Mouse (Mus musculus) limb, embryonic 13.5 days (tissue): ENCODE data around the gene Edc3. TPM values are rescaled to one million over a fixed set of nuclear protein-coding genes. Genes with fewer than 3 reads are reported as not detected.

Source experiments
- ATAC-seq: fragments of 200-750 bp; cut with Nextera tagmentation; 2 replicates; pipeline ENCODE4 v1.8.0; 2017; ENCODE audit warnings: low read depth, moderate number of reproducible peaks, moderate TSS enrichment; ENCODE audit not compliant: low FRiP score
- H3K27ac ChIP-seq: fragments of 300-500 bp; sonication (generic); 2 replicates; pipeline ENCODE4 v1.5.1; 2015; ENCODE audit warnings: inconsistent platforms, mild to moderate bottlenecking, moderate library complexity
- H3K27me3 ChIP-seq: fragments of 300-500 bp; sonication (generic); 2 replicates; pipeline ENCODE4 v1.6.1; 2015; ENCODE audit warnings: mild to moderate bottlenecking, inconsistent platforms
- H3K36me3 ChIP-seq: fragments of 300-500 bp; sonication (generic); 2 replicates; pipeline ENCODE4 v1.6.1; 2015; ENCODE audit warnings: inconsistent platforms, mild to moderate bottlenecking, moderate library complexity
- H3K4me1 ChIP-seq: fragments of 300-500 bp; sonication (generic); 2 replicates; pipeline ENCODE4 v1.6.1; 2015; ENCODE audit warnings: inconsistent platforms
- H3K4me2 ChIP-seq: fragments of 300-500 bp; sonication (generic); replicated peaks from 2 replicates; pipeline ENCODE4 v1.6.1; 2015; ENCODE audit warnings: inconsistent platforms, mild to moderate bottlenecking, moderate library complexity
- H3K4me3 ChIP-seq: fragments of 300-500 bp; sonication (generic); 2 replicates; pipeline ENCODE4 v1.5.1; 2015; ENCODE audit warnings: moderate library complexity, mild to moderate bottlenecking, inconsistent platforms
- H3K9ac ChIP-seq: fragments of 300-500 bp; sonication (generic); 2 replicates; pipeline ENCODE4 v1.6.1; 2015; ENCODE audit warnings: mild to moderate bottlenecking, inconsistent platforms
- H3K9me3 ChIP-seq: fragments of 300-500 bp; sonication (generic); 2 replicates; pipeline ENCODE4 v1.6.1; 2016; ENCODE audit warnings: inconsistent platforms
- WGBS: fragments of 180-500 bp; shearing (Covaris S2); methylation state at CpG from one replicate; pipeline ENCODE4 v1.1.7; 2015; 5-methylcytosine and 5-hydroxymethylcytosine counted together
- polyA plus RNA-seq: library from polyadenylated mRNA; unstranded; fragments of >200 nt; fragmentation: Nextera tagmentation; extraction: Ambion mirVana; gene quantifications from 2 replicates; pipeline ENCODE4 v1.2.1, GENCODE M21; 2015

The Edc3 gene
- polyA plus RNA-seq, 1 experiment from 2014 or later: 39.3 TPM

GRCm38 (mm10) chr9:57681411-57681810, 26.9 kb upstream of the Edc3 start:
- H3K4me1 ChIP-seq: no peaks in the 10 kb centered on the region
- no peak for ATAC-seq
- WGBS: 81% methylated on average over 10 of the region's 10 CpGs

GRCm38 (mm10) chr9:57683520-57683919, 24.8 kb upstream of the Edc3 start, which contains the start of gene Cyp1a2:
TSS of gene Cyp1a2 (minus strand) at chr9:57683703.
- Histone ChIP-seq H3K9me3 (no peaks in the 10 kb centered on the region), H3K4me3 (no peak within 1 kb of the TSS), H3K4me1 (no peaks in the 10 kb centered on the region), H3K36me3 (no peaks in the 10 kb centered on the region), H3K27me3 (no peaks in the 10 kb centered on the region), H3K9ac (no peak within 1 kb of the TSS), H3K27ac (no peak within 1 kb of the TSS), H3K4me2 (no peak within 1 kb of the TSS)
- no peak for ATAC-seq
- 80% methylated on average over 5 of the region's 5 CpGs for WGBS

More at GRCm38 (mm10) chr9:57681411-57681810, 26.9 kb upstream of the Edc3 start:
- H3K4me2 ChIP-seq: no peak overlapping the region
- no peaks in the 10 kb centered on the region for H3K27me3 ChIP-seq
- H3K4me3 ChIP-seq: no peak overlapping the region
- H3K36me3 ChIP-seq: no peaks in the 10 kb centered on the region
- no peak overlapping the region for H3K27ac ChIP-seq
- H3K9me3 ChIP-seq: no peaks in the 10 kb centered on the region
- H3K9ac ChIP-seq: no peak overlapping the region

- Histone ChIP-seq H3K27ac (no peak overlapping the region), H3K9ac (no peak overlapping the region), H3K4me2 (no peak overlapping the region), H3K27me3 (no peaks in the 10 kb centered on the region), H3K4me3 (no peak overlapping the region), H3K36me3 (no peaks in the 10 kb centered on the region), H3K4me1 (no peaks in the 10 kb centered on the region), H3K9me3 (no peaks in the 10 kb centered on the region)
- ATAC-seq: no peak
- 87% methylated on average over 5 of the region's 5 CpGs for WGBS
Measured at GRCm38 (mm10) chr9:57686011-57686410, 22.3 kb upstream of the Edc3 start.

GRCm38 (mm10) chr9:57687751-57688150, 20.6 kb upstream of the Edc3 start, which contains the start of gene Cyp1a1:
TSS of gene Cyp1a1 (plus strand) at chr9:57687928.
- no peak within 1 kb of the TSS for H3K9ac ChIP-seq
- no peak for ATAC-seq
- WGBS: 87% methylated on average over 2 of the region's 2 CpGs
- no peaks in the 10 kb centered on the region for H3K9me3 ChIP-seq
- H3K36me3 ChIP-seq: no peaks in the 10 kb centered on the region
- H3K4me3 ChIP-seq: no peak within 1 kb of the TSS
- H3K4me2 ChIP-seq: no peak within 1 kb of the TSS
- peaks cover 2% of the 10 kb centered on the region; the same call in 1 of the 2 replicates for H3K27me3 ChIP-seq
- H3K4me1 ChIP-seq: no peaks in the 10 kb centered on the region
- no peak within 1 kb of the TSS for H3K27ac ChIP-seq

- H3K36me3 ChIP-seq: no peaks in the 10 kb centered on the region
- H3K9ac ChIP-seq: no peak overlapping the region
- peaks cover 2% of the 10 kb centered on the region; the same call in 1 of the 2 replicates for H3K27me3 ChIP-seq
- H3K4me2 ChIP-seq: no peak overlapping the region
- no peak for ATAC-seq
- no peak overlapping the region for H3K27ac ChIP-seq
- H3K9me3 ChIP-seq: no peaks in the 10 kb centered on the region
- H3K4me3 ChIP-seq: no peak overlapping the region
- WGBS: 60% methylated on average over 2 of the region's 2 CpGs
- no peaks in the 10 kb centered on the region for H3K4me1 ChIP-seq
Measured at GRCm38 (mm10) chr9:57688158-57688557, 20.2 kb upstream of the Edc3 start.

- H3K9me3 ChIP-seq: no peaks in the 10 kb centered on the region
- no peak overlapping the region for H3K27ac ChIP-seq
- 78% methylated on average over 2 of the region's 2 CpGs for WGBS
- no peaks in the 10 kb centered on the region for H3K4me1 ChIP-seq
- no peak for ATAC-seq
- H3K4me2 ChIP-seq: no peak overlapping the region
- no peak overlapping the region for H3K9ac ChIP-seq
- no peak overlapping the region for H3K4me3 ChIP-seq
- peaks cover 3% of the 10 kb centered on the region for H3K27me3 ChIP-seq
- H3K36me3 ChIP-seq: no peaks in the 10 kb centered on the region
Measured at GRCm38 (mm10) chr9:57688606-57689005, 19.7 kb upstream of the Edc3 start.

- H3K4me1 ChIP-seq: peaks cover 13% of the 10 kb centered on the region
- no peaks in the 10 kb centered on the region for H3K36me3 ChIP-seq
- H3K27me3 ChIP-seq: peaks cover 55% of the 10 kb centered on the region
- no peaks in the 10 kb centered on the region for H3K9me3 ChIP-seq
- no peak overlapping the region for H3K27ac ChIP-seq
- 65% methylated on average over 2 of the region's 2 CpGs for WGBS
- H3K4me3 ChIP-seq: no peak overlapping the region
- H3K4me2 ChIP-seq: no peak overlapping the region
- ATAC-seq: no peak
- H3K9ac ChIP-seq: no peak overlapping the region
Measured at GRCm38 (mm10) chr9:57694108-57694507, 14.2 kb upstream of the Edc3 start.

GRCm38 (mm10) chr9:57696380-57697285, 11.7 kb upstream of the Edc3 start:
- no peaks in the 10 kb centered on the region for H3K9me3 ChIP-seq
- peak overlapping the region; percentile 74 for H3K4me2 ChIP-seq
- H3K4me1 ChIP-seq: peaks cover 13% of the 10 kb centered on the region
- H3K27me3 ChIP-seq: peaks cover 56% of the 10 kb centered on the region
- no peaks in the 10 kb centered on the region for H3K36me3 ChIP-seq
- no peak overlapping the region for H3K27ac ChIP-seq
- peak overlapping the region; percentile 62 for H3K9ac ChIP-seq
- WGBS: 1% methylated on average over 42 of the region's 42 CpGs
- ATAC-seq: no peak
- H3K4me3 ChIP-seq: peak overlapping the region; percentile 45

GRCm38 (mm10) chr9:57697380-57697779, 11.0 kb upstream of the Edc3 start:
- Histone ChIP-seq H3K4me1 (peaks cover 13% of the 10 kb centered on the region), H3K27ac (no peak overlapping the region), H3K36me3 (no peaks in the 10 kb centered on the region), H3K4me3 (no peak overlapping the region), H3K27me3 (peaks cover 56% of the 10 kb centered on the region), H3K9me3 (no peaks in the 10 kb centered on the region), H3K4me2 (no peak overlapping the region), H3K9ac (no peak overlapping the region)
- ATAC-seq: no peak
- WGBS: 18% methylated on average over 4 of the region's 4 CpGs

- no peaks in the 10 kb centered on the region for H3K9me3 ChIP-seq
- no peaks in the 10 kb centered on the region for H3K36me3 ChIP-seq
- 77% methylated on average over 1 of the region's 1 CpGs for WGBS
- H3K27me3 ChIP-seq: peaks cover 54% of the 10 kb centered on the region
- H3K27ac ChIP-seq: no peak overlapping the region
- ATAC-seq: no peak
- peaks cover 13% of the 10 kb centered on the region for H3K4me1 ChIP-seq
- H3K4me3 ChIP-seq: no peak overlapping the region
- H3K9ac ChIP-seq: no peak overlapping the region
- no peak overlapping the region for H3K4me2 ChIP-seq
Measured at GRCm38 (mm10) chr9:57698466-57699150, 9.7 kb upstream of the Edc3 start.

GRCm38 (mm10) chr9:57706496-57706895, 1.8 kb upstream of the Edc3 start:
- Histone ChIP-seq H3K4me3 (no peak overlapping the region), H3K27me3 (no peaks in the 10 kb centered on the region), H3K4me2 (no peak overlapping the region), H3K36me3 (no peaks in the 10 kb centered on the region), H3K4me1 (peaks cover 12% of the 10 kb centered on the region), H3K27ac (no peak overlapping the region), H3K9me3 (no peaks in the 10 kb centered on the region; the same call in 1 of the 2 replicates), H3K9ac (no peak overlapping the region)
- 86% methylated on average over 3 of the region's 3 CpGs for WGBS
- no peak for ATAC-seq

- peaks cover 12% of the 10 kb centered on the region for H3K4me1 ChIP-seq
- H3K4me3 ChIP-seq: peak overlapping the region; percentile 85
- peak overlapping the region; percentile 78 for H3K27ac ChIP-seq
- H3K4me2 ChIP-seq: peak overlapping the region; percentile 84
- no peaks in the 10 kb centered on the region for H3K27me3 ChIP-seq
- WGBS: 4% methylated on average over 34 of the region's 39 CpGs
- no peaks in the 10 kb centered on the region; the same call in 1 of the 2 replicates for H3K9me3 ChIP-seq
- H3K9ac ChIP-seq: peak overlapping the region; percentile 93
- peaks cover 18% of the 10 kb centered on the region for H3K36me3 ChIP-seq
- peak; percentile 68 for ATAC-seq
Measured at GRCm38 (mm10) chr9:57708720-57709274, 457 bp downstream of the Edc3 start.
